Mouse (Mus musculus) kidney, adult 8-10 months (tissue): Measurements from ENCODE around the gene Pitpnc1.
A peak's percentile ranks its signal among the peaks of the same experiment; 100 is the strongest.

Experiments used
- DNase-seq, 2 experiments: peaks; one replicate each; pipeline ENCODE4 v3.0.0; 2022

Pitpnc1 gene

DNA sequence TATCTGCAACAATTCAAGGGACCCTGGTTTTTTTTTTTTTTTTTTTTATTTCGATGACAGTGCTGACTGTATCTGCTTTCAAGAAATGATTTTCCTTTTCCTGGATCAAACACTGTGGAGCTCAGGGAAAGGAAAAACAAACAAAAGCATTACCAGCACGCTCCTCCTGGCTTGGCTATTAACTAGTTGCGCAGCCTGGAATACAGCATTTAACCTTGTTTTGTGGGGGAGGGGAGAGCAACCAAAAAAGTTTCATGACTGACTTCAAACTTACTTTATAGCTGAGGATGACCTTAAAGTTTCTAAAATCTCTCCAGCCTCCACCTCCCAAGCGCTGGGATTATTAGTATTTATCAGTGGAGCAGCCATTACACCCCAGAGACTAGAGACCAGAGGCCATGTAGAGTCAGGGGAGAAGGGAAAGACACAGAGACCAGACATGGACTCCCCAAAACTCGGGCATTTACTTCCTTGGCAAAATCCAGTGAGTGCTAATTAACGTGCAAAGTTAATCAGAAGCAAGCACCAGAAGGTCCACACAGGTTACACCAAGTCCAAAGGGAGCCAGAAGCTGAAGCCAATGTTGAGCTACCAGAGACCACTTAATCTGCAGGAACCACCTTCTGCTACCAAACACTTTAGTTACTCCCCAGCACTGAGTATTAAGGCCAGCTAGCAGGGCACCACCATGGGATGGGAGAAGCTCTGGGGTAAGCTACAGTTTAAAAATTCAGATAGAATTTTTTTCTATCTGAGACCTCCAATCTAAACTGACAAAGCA lies 3.7 kb downstream of the Pitpnc1 start:
- DNase-seq, result peak; percentile 62 to 74

DNA sequence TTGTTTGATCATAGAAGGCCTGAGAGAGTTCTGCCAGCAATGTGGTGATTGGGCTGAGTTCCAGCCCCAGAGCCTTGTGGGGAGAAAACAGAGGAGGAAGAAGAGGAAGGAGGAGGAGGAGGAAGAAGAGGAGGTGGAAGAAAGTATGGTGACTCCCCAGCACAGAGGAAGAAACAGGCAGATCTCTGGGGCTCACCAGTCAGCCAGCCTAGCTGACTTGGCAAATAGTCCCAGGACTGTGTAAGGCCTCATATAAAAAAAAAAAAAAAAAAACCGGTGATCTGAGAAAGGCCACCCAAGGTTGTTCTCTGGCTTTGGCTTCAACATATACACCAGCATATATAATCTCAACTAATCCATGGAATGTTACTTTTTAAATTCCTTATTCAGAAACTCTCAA lies 4.5 kb downstream of the Pitpnc1 start:
- peak in 1 of 2 experiments; percentile 23 for DNase-seq

DNA sequence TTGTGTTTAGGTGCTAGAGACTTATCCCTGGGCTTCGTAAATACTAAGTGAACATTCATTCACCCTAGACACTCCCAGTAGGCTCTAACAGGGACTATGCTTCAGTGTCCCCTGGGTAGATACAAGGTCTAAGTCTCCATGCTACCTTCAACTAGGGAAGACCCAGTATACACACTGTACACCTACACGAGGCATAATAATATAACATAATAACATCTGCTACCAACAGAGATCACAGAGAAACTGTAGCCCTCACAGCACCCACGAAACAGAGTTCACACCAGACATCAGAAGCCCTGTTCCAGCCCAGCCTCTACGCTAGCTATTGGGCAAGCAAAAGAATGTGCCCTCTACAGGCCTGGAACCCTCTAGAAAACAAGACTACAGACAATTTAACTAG lies 5.5 kb downstream of the Pitpnc1 start:
- DNase-seq, result no peak

DNA sequence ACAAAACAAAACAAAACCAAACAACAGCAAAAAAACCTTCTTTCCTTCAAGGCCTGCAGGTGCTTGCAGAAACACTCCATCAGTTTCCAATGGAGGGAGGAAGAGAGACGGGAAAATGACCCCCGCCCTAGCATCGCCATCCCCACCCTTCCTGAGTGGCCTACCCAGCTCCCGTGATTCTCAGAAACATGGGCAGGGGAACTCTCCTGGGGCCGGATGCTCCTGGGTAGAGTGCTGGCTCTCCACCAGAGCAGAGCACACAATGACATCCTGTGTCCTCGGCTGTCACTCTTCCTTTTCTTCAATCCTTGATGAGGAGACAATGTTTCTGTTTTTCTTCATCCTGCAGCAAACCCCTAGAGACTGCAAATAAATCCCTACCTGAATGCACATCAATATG lies 6.4 kb downstream of the Pitpnc1 start:
- DNase-seq, result peak in 1 of 2 experiments; percentile 25

DNA sequence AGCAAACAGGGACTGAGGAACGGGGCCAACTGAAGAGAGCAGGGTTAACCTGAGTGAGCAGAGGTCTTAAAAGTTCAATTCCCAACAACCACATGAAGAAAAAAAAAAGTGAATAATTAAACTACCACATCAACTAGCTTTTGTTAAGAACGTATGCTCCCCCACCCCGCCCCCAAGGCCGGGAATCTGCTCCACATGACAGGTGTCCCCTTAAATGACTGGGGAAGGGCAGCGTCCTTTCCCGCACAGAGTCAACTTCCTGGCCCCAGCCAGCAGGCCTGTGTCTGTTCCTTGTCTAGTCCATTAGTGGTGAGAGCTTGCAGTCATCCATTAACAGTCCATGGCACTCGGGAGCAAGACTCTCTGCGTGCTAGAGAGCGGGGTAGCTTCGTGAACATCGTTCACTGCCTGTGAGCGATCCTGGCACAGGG lies 7.2 kb downstream of the Pitpnc1 start:
- DNase-seq, result peak; percentile 67 to 68

DNA sequence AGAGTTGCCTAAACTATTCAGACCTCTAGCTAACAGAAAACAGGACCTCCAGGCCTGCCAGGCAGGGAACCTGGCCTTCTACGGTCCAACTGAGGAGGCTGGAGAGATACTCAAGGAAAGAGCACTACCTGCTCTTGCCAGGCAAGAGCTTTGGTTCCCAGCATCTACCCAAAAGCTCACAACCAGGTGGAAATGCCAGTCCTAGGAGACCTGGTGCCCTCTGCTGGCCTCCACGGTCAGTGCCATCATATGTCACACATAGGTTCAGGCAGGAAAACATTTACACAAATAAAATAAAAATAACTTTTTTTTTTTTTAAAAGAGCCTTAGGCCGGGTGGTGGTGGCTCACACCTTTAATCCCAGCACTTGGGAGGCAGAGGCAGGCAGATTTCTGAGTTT lies 8.0 kb downstream of the Pitpnc1 start:
- DNase-seq, result no peak

DNA sequence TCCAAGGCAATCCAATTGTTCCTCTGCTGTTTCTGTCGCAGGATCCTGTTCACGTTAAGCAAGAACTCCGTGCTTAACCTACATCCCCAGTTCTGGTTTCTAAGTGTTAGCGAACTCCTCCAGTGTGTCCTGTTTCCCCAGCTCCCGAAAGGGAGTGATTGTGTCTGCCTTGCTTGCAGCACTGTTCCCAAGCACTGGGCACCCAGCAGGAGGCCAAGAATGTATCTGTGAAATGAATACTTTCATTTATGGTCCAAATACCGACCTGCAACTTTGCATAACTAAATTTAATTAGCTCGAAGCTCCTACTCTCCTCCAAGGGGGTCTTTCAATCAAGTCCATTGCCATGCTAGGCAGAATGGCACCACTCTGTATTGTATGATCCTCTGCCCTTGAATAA lies 10.7 kb downstream of the Pitpnc1 start:
- no peak for DNase-seq

DNA sequence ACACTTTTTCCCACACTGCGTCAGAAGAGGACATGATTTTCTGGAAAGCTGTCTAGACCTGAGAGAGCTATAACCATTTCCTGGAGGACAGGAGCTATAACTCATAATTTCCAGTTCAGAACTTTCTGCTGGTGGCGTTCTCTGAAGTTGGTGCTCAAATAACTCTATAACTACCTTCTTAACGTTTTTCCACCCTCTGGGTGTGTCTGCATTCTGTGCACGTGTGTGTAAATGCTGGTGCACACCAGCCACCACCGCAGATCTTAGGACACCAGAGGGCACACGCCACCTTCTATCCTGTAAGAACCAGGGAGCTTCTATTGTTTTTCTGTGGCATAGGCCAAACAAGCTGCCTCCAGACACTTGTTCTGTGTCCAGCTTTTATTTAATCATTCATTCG lies 11.5 kb downstream of the Pitpnc1 start:
- no peak for DNase-seq

DNA sequence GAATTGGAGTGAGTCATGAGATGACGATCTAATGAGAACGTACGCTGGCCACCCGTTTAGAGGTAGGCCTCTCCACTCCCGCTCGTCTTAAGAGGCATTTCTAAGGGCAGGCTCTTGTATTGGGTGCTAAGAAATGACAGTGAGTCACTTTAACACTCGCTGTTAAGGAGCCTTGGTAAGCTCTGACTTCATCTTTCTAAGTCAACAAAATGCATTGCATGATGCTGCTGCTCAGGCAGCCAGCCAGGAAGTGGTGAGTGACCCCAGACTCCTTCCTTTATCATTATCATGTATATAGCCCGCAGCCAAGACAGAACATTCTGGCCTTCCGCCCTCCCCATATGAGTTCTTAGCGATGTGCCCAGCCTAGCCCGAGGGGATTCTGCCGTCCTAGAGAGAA lies 12.2 kb downstream of the Pitpnc1 start:
- DNase-seq, result no peak

DNA sequence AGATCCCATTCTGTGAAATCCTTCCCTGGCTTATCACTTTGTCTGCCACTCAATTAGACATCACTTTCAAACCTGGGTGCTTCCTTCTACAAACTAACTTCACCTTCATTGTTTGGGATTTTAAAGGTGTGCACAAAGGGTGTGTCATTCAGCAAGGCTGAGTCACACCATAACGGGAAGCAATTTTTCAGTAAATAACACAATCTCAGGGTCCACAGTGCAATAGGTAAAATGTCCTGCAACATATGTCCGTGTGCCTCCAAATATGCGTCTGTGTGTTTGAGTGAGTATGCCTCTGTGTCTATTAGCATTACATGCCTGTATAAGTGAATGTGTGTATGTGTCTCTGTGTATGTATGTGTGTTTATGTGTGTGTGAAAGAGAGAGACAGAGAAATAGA lies 13.2 kb downstream of the Pitpnc1 start:
- DNase-seq, result no peak

DNA sequence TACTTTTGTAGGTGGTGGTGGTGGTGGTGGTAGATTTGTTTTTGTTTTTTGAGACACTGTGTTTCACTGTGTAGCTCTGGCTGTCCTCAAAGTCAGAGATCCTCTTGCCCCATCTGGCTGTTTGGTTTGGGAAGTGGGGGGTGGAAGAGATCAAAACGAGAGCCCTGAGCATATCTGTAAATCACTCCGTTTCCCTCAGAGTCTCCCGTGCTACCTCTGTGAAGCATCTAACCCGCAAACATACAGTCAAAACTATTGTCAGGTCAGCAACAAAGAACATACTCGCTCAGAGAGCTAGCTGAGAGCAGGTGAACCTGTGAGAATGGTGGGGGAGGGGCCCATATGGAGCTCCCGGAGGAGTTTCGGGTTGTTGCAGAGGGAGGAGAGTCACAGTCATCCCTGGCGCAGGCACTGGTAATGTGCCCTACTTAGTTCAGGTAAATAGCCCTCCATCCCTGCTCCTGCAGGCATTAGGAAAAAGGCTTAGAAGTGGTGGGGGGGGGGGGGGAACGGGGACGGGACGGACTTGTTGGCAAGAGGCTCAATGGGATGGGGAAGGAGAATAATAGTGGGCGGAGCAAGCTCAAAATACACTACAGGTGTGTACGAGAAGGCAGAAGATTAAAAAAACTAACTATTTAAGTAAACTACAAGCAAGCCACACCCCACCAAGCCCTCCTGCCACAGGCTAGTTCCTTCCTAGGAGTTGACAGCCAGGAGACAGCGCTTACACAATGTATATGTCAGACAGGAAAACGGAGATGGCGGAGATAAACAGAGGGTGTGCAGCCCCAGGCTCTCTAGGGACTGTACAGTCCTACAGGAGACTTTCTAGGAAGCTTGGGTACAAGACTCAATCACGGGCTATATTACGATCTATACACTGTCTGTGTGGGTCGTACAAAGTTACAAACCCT lies 15.7 kb downstream of the Pitpnc1 start:
- DNase-seq, result no peak

DNA sequence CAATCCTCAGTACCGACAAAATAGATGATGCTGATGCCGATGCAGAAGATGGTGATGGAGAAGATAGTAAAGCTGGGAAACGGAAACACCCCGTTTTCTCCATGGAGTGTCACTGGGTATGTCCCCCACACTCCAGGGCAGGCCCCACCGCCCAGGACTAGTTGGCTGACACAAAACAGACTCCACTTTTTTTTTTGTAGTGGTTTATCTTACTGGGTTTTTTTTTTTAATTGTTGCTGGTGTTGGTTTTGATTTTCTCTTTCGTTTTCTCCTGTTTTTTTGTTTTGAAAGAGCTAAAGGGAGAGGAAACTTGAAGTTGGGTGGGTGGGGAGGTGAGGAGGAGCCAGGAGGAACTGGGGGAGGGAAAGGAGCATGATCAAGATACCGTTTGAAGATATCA lies 18.4 kb downstream of the Pitpnc1 start:
- no peak for DNase-seq

DNA sequence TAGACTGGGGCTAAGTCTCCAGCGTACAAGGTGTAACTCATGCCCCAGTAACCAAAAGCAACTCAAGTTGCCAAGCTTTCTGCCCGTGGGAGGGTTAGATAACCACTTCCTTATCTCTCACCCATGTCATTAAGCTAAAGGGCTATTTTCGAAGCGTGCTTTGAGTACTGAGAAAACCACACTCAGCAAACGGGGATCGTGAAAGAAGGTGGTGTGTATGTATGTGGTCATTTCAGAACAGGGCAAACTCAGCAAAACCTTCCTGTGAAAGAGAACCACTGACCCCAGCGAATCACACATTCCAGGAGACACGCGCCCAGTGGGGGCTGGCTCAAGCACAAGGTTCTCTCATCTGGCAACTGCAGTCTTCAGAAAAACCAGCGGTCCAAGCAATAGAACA lies 19.4 kb downstream of the Pitpnc1 start:
- peak; percentile 80 to 85 for DNase-seq

DNA sequence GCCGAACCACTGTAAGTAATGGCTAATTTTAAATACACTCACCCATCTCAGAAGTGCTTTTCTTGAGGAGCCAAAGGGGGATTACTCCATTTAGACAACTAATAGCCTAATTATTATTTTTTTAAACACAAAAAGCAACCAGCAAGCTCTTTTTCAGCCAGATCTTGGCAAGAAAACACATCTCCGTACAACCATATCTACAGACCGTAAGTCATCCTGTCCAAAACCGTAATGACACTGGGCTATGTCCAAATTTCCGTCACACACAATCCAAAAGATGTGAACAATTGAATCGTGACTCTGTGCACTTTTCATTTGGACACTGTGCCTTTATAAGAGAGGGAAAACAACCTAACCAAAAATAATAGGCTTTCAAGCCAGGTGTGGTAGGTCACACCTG lies 20.4 kb downstream of the Pitpnc1 start:
- no peak for DNase-seq

DNA sequence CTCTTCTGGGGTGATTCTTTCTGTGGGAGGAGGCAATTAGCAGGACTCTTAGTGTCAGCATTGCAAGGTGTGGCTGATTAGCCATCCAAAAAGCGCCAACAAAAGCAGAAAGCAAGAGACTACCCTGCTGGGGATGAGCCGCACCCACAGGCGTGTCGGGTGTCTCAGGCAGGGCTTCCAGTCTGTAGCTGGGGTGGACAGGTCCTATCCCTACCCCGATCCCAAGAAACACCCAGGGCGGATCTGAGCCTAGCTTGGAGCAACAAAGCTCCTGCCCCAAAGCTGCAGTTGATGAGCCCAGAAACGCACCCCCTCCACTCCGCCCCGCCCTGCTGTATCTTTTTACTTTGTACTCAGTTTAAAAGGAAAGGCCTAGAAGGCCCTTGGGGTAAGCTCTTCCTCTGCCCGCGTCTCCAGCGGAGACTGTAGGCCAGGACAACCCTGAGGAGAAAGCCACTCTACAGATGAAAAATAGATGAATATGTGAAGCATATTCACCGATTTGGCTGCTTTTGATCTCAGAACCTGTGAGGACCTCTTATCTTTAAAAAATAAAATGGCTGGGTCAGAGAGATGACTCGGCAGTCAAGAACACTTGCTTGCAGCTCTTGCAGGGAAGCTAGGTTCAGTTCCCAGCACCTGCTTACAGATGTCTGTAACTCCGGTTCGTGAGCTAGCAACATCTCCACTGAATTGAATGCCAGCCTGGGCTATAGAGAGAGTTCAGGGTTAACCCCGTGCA lies 21.2 kb downstream of the Pitpnc1 start:
- DNase-seq, result no peak

DNA sequence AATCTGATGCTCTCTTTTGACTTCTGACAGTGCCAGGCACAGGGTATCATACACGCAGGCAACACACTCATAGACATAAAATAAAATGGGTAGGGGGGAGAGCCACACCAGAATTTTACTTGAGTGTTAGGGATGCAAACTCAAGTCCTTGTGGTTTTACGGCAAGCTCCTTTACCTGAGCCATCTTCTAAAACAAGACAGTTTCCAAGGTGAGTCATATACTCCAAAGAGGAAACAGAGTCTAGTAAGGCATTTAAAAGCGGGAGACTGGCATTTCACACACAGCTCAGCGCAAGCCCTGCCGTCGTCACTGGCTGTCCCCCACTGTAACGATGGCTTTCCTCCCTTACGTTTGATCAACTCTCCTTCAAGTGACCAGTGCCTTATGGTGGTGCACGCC lies 22.6 kb downstream of the Pitpnc1 start:
- no peak for DNase-seq

DNA sequence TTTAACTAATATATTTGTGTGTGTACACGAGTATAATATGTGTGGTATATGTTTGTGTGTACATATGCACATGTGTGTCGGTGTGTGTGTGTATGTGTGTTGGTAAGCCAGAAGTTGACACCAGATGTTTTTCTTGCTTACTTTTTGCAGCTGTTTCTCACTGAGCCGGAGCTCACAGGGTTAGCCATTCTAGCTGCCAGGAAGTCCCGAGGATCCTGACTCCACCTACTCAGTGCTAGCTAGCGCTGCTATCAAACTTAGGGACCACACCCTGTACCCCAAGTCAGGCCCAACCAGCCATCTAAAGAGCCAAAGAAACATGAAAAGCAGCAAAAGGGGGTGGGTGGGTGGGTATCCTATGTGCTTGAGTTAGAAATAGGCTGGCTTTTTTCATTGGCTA lies 23.1 kb downstream of the Pitpnc1 start:
- no peak for DNase-seq

DNA sequence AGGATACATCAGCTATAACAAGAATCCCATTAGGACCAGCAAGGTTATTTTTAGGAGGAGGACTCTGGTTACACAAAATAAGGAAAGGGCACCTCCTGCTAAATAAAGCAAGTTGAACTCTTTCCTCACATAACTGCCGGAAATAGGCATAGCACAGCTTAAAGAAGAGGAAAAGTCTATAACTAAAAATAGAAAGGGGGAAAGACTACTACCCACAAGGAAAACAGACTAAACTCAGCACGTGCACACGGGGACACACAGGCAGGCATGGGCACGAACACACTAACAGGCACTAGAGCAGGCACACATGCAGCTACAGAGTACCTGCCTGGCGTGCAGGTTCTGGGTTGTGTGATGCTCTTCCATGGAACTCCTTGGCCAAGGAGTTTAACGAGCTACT lies 23.8 kb downstream of the Pitpnc1 start:
- DNase-seq, result no peak

DNA sequence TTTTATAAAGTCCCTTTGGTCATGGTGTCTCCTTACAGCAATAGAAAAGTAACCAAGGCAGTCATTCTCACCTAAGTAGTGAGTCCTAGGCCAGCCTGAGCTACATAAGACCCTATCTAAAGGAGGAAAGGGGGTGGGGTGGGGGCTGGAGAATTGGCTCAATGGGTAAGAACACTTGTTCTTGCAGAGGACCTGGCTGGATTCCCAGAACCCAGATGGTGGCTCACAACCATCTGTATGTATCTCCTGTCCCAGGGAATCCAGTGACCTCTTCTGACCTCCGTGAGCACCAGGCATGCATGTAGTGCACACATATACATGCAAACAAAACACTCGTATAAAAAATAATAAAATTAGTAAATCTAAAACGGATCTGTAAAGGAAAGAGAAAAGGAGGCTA lies 24.8 kb downstream of the Pitpnc1 start:
- no peak for DNase-seq

DNA sequence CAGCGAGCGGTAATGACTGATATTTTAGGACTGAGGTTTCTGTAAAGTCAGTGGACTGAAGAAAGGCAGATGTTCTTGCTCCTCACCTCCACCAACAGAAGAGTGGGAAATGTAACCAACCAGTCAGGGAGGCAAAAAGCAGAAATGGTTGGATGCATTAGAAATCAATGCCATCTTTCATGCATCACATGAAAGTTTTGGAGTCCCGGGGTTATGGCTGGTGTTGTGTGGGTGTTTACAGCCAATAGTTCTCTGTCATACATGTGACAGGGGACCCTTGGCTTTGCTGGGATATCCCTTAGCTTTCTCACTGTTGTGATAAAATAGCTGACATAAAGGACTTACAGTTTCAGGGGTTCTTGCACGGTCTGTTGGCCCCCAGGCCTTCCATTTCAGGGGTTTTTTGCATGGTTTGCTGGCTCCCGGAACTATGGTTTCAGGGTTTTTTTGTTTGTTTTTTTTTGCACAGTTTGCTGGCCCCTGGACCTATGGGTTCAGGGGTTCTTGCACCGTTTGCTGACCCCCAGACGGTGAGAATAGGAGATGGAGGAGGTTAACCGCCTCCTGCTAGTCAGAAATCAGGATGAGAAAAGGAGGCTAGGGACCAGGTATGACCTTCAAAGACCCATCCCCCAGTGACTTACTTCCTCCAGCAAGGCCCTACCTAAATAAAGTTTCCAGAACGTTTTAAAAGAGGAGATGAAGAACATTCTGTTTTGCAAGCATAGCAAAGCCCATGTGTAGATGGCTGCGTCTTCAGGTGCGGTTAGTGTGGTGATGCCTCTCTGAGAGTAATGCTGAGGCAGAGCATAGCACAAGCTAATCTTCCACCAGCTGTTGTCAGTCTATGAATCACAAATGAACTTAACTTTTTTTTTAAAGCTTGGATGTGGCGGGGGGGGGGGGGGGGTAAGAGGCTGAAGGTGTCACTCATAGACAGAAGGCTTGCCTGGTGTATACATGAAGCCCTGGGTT lies 27.1 kb downstream of the Pitpnc1 start:
- no peak for DNase-seq

DNA sequence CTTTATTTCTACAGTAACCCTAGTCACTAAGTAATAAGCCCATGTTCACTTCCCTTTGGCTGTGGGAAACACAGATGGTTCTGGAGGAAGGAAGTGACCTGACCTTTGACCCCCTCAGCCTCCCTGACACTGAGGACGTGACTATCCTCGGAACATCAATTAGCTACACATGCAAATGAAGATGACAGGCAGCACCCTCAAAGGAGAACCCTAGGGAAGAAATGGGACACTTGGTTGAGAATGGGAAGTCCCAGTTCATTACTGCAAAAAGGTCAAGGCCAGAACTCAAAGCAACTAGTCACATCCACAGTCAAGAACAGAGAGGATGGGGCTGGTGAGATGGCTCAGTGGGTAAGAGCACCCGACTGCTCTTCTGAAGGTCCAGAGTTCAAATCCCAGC lies 29.4 kb downstream of the Pitpnc1 start:
- DNase-seq, result no peak

DNA sequence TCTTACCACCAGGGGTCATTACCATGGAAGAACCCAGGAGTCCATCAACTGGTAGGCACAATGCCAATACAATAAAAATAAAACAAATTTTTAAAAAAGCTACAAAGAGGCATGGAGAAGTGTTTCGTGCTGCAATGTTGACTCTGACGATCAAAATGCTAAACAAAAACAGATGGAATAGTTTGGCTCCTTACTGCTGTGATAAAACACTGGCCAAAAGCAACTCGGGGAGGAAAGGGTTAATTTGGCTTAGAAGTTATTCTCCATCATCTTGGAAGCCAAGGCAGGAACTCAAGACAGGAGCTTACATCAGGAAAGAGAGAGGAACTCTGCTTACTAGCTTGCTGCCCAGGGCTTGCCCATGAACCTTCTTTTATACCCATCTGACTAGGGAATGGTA lies 32.4 kb downstream of the Pitpnc1 start:
- DNase-seq, result no peak
